Mouse (Mus musculus): ENCODE data around the gene Kndc1. TPM values are rescaled to one million over a fixed set of nuclear protein-coding genes. Genes with fewer than 3 reads are reported as not detected.
A peak's percentile ranks its signal among the peaks of the same experiment; 100 is the strongest.

Kndc1 gene
- polyA plus RNA-seq, 1 experiment from 2014 or later = 0.12 TPM

DNA sequence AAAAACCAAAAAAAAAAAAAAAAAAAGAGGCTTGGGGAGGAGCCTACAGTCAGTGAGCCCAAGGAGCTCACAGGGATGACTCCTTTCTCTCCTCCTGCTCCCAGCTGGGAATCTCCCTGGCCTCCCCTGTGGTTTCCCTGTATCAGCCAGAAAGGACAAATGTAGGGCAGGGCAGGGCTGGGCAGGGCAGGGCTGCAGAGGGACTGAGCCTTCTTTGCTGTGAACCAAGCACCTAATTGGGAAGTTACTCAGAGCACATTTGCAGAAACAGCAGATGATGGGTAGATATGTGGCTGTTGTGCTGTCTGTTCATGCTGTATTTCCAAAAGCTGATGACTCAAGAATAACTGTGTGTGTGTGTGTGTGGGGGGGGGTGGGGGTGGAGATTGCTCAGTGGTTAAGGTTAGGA is 78.4 kb downstream of the Kndc1 start:
- no peak overlapping the region for H3K4me3 ChIP-seq (ENCODE audit: low read length)
- no peaks in the 10 kb centered on the region for H3K36me3 ChIP-seq (ENCODE audit: insufficient read depth, low read length)
- H3K9me3 ChIP-seq (ENCODE audit: low read length) = no peaks in the 10 kb centered on the region
- no peak for ATAC-seq (ENCODE audit: low FRiP score, low TSS enrichment)
- H3K9ac ChIP-seq (replicated peaks; ENCODE audit: low read length) = no peak overlapping the region
- no peak overlapping the region for H3K4me2 ChIP-seq (replicated peaks; ENCODE audit: low read depth, low read length)
- H3K27ac ChIP-seq (ENCODE audit: low read length) = no peak overlapping the region
- H3K4me1 ChIP-seq (ENCODE audit: insufficient read depth, low read length) = no peaks in the 10 kb centered on the region
- H3K27me3 ChIP-seq (ENCODE audit: insufficient read depth, low read length) = no peaks in the 10 kb centered on the region

DNA sequence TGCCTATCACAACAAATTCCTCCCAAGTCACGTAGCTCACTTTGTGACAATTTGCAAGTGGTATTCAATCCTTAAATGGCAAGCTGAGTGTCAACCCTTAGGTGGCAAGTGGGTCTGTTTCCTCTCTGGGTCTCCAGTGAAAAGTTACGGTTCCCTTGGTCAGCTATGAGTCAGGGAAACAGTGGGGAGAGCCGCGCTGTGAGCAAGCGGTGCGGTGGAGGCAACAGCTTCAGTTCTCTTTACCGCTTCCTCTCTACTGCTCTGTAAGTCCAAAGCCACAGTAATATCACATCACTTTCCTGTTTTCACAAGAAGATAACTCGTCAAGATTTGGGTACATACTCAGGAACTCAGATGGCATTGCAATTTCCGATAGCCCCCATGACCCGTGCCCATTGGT is 79.8 kb downstream of the Kndc1 start:
- no peak overlapping the region for H3K4me3 ChIP-seq (ENCODE audit: low read length)
- no peak overlapping the region for H3K9ac ChIP-seq (replicated peaks; ENCODE audit: low read length)
- no peaks in the 10 kb centered on the region for H3K9me3 ChIP-seq (ENCODE audit: low read length)
- H3K36me3 ChIP-seq (ENCODE audit: insufficient read depth, low read length) = no peaks in the 10 kb centered on the region
- no peak overlapping the region for H3K4me2 ChIP-seq (replicated peaks; ENCODE audit: low read depth, low read length)
- WGBS = 79% methylated on average over 10 of the region's 10 CpGs
- H3K27ac ChIP-seq (ENCODE audit: low read length) = no peak overlapping the region
- peaks cover 8% of the 10 kb centered on the region; the same call in 1 of the 2 replicates for H3K4me1 ChIP-seq (ENCODE audit: insufficient read depth, low read length)
- ATAC-seq (ENCODE audit: low FRiP score, low TSS enrichment) = no peak
- H3K27me3 ChIP-seq (ENCODE audit: insufficient read depth, low read length) = no peaks in the 10 kb centered on the region

DNA sequence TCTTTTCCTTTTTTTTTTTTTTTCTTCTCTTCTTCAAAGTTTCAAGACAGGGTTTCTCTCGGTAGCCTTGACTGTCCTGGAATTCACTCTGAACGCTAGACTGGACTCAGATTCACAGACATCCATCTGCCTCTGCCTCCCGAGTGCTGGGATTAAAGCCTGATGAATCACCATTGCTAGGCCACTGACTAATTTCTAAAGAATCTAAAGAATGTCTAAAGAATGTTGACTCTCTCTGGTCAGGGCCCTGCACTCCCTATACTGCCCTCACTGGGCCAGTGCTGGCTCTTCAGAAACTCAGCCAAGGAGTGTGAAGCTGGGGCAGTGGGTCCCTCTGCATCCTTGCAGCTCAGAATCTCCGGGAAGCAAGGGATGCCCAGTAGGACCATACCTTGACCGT is 81.0 kb downstream of the Kndc1 start:
- Histone ChIP-seq H3K9ac (replicated peaks; ENCODE audit: low read length) (no peak overlapping the region), H3K36me3 (ENCODE audit: insufficient read depth, low read length) (no peaks in the 10 kb centered on the region), H3K9me3 (ENCODE audit: low read length) (no peaks in the 10 kb centered on the region), H3K27me3 (ENCODE audit: insufficient read depth, low read length) (no peaks in the 10 kb centered on the region), H3K27ac (ENCODE audit: low read length) (no peak overlapping the region), H3K4me3 (ENCODE audit: low read length) (no peak overlapping the region), H3K4me1 (ENCODE audit: insufficient read depth, low read length) (peaks cover 8% of the 10 kb centered on the region; the same call in 1 of the 2 replicates), H3K4me2 (replicated peaks; ENCODE audit: low read depth, low read length) (no peak overlapping the region)
- 51% methylated on average over 5 of the region's 5 CpGs for WGBS
- ATAC-seq (ENCODE audit: low FRiP score, low TSS enrichment) = no peak

DNA sequence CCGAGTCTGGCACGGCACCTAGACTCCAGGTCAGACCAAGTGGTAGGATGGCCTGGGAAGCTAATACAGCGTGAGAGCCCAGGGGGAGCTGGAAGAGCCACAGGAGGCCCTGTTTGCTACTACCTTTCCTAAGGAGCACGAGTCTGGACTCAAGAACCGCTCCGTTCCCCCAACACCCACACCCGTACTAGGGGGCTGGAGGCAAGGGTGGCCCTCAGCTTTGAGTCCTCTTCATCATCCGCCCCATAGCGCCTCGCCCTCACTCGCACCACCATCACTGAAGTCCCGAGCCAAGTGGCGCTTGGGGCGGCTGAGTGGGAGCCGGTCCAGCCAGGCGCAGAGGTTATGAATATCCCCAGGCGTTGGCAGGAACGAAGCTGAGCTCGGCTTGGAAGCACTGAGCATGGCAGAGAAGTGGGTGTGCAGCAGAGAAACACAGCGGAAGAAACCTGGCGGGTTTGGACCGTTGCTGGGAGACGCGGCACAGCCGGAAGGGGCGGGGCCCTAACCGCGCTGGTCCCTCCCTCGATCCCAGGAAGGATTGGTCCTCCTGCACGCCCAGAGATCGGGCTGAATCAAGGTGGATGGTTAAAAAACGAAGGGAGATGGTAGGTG is 83.9 kb downstream of the Kndc1 start, which contains the start of gene 6430531B16Rik:
Gene 6430531B16Rik, minus strand, starts transcription at position 478 of the 615 bp plus-strand sequence.
- H3K27ac ChIP-seq (ENCODE audit: low read length) = no peak within 1 kb of the TSS
- peak within 1 kb of the TSS; percentile 90 for H3K4me2 ChIP-seq (replicated peaks; ENCODE audit: low read depth, low read length)
- H3K27me3 ChIP-seq (ENCODE audit: insufficient read depth, low read length) = no peaks in the 10 kb centered on the region
- peak; percentile 92 for ATAC-seq (ENCODE audit: low FRiP score, low TSS enrichment)
- peak within 1 kb of the TSS; percentile 70 for H3K4me3 ChIP-seq (ENCODE audit: low read length)
- H3K36me3 ChIP-seq (ENCODE audit: insufficient read depth, low read length) = no peaks in the 10 kb centered on the region
- peak within 1 kb of the TSS; percentile 66 for H3K9ac ChIP-seq (replicated peaks; ENCODE audit: low read length)
- H3K9me3 ChIP-seq (ENCODE audit: low read length) = no peaks in the 10 kb centered on the region
- H3K4me1 ChIP-seq (ENCODE audit: insufficient read depth, low read length) = peaks cover 8% of the 10 kb centered on the region; the same call in 1 of the 2 replicates
- 4% methylated on average over 32 of the region's 32 CpGs for WGBS

DNA sequence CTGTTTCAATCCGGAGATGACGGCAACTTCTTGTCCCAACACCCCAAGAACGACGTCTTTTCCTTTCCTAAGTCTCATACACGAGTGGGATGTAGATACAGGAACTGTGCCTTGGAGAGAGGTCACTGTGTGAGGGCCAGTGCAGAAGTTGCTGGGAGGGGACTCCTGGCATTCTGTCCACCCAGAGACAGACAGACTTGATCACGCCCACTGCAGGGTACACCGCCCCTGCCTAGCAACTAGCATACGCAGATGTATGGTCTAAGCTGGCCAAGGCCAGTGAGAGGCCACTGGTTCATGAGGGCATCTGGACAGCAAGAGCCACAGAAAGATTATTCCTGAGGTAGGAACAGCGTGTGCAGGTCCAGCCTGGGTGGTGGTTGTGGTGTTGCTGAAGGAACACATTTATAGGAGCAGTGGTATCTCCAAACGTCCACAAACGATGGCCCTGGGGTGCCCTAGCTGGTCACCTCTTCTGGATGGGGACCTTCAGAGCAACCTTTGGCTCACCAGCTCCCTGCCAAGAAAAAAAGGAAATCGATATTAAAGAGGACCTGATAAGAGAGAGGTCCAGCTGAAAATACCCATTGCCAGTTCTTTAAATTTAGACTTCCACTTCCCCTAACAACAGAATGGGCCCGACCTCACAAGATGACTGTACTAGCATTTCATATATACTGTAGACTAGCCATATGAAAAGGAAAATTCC is 84.7 kb downstream of the Kndc1 start:
- WGBS = 47% methylated on average over 13 of the region's 13 CpGs

DNA sequence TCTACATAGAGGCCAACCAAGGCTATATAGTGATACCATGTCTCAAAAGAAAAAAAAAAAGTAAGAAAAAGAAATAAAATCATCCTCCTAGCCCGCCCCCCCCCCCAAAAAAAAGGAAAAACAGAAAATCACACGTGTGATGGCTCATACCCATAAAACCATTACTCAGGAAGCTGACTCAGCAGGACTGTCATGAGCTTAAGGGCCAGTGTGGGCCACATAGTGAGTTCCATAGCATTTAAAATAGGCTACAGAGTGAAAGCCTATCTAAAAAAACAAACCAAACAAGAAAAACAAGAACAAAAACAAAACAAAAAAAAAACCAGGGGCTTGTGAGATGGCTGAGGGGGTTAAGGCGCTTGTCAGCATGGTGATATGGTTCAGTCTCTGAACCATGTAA is 86.3 kb downstream of the Kndc1 start:
- Histone ChIP-seq H3K27me3 (ENCODE audit: insufficient read depth, low read length) (no peaks in the 10 kb centered on the region), H3K4me3 (ENCODE audit: low read length) (no peak overlapping the region), H3K9me3 (ENCODE audit: low read length) (no peaks in the 10 kb centered on the region), H3K4me2 (replicated peaks; ENCODE audit: low read depth, low read length) (no peak overlapping the region), H3K36me3 (ENCODE audit: insufficient read depth, low read length) (peaks cover 4% of the 10 kb centered on the region; the same call in 1 of the 2 replicates), H3K9ac (replicated peaks; ENCODE audit: low read length) (no peak overlapping the region), H3K27ac (ENCODE audit: low read length) (no peak overlapping the region), H3K4me1 (ENCODE audit: insufficient read depth, low read length) (peaks cover 8% of the 10 kb centered on the region; the same call in 1 of the 2 replicates)
- no peak for ATAC-seq (ENCODE audit: low FRiP score, low TSS enrichment)
- WGBS = 52% methylated on average over 3 of the region's 3 CpGs

More for the DNA sequence above, 84.7 kb downstream of the Kndc1 start:
- Histone ChIP-seq H3K27ac (ENCODE audit: low read length) (no peak overlapping the region), H3K9me3 (ENCODE audit: low read length) (no peaks in the 10 kb centered on the region), H3K4me1 (ENCODE audit: insufficient read depth, low read length) (peaks cover 8% of the 10 kb centered on the region; the same call in 1 of the 2 replicates), H3K4me2 (replicated peaks; ENCODE audit: low read depth, low read length) (peak overlapping the region; percentile 90), H3K9ac (replicated peaks; ENCODE audit: low read length) (peak overlapping the region; percentile 46; the same call in 1 of the 2 replicates), H3K27me3 (ENCODE audit: insufficient read depth, low read length) (no peaks in the 10 kb centered on the region), H3K36me3 (ENCODE audit: insufficient read depth, low read length) (no peaks in the 10 kb centered on the region), H3K4me3 (ENCODE audit: low read length) (peak overlapping the region; percentile 70)
- ATAC-seq (ENCODE audit: low FRiP score, low TSS enrichment) = peak; percentile 73

DNA sequence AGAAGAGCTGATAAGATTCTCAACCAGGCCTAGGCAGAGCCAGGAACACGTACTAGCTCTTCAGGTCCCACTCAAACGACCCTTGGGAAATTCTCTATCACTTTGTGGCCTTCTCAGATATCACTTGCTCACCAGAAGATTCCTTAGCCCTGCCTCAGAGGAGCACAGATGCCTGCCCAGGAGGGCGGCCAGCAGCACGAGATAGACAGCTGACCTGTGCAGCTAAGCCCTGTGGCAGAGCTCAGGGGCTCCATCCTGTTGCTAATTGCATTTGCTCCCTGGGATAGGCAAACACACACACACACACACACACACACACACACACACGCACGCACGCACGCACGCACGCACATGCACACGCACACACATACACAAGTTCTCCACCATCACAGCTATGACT is 87.6 kb downstream of the Kndc1 start:
- Histone ChIP-seq H3K36me3 (ENCODE audit: insufficient read depth, low read length) (peaks cover 6% of the 10 kb centered on the region; the same call in 1 of the 2 replicates), H3K9me3 (ENCODE audit: low read length) (no peaks in the 10 kb centered on the region), H3K4me3 (ENCODE audit: low read length) (no peak overlapping the region), H3K27me3 (ENCODE audit: insufficient read depth, low read length) (no peaks in the 10 kb centered on the region), H3K4me1 (ENCODE audit: insufficient read depth, low read length) (peaks cover 8% of the 10 kb centered on the region; the same call in 1 of the 2 replicates), H3K4me2 (replicated peaks; ENCODE audit: low read depth, low read length) (no peak overlapping the region), H3K9ac (replicated peaks; ENCODE audit: low read length) (no peak overlapping the region), H3K27ac (ENCODE audit: low read length) (no peak overlapping the region)
- 83% methylated on average over 11 of the region's 11 CpGs for WGBS
- ATAC-seq (ENCODE audit: low FRiP score, low TSS enrichment) = no peak

DNA sequence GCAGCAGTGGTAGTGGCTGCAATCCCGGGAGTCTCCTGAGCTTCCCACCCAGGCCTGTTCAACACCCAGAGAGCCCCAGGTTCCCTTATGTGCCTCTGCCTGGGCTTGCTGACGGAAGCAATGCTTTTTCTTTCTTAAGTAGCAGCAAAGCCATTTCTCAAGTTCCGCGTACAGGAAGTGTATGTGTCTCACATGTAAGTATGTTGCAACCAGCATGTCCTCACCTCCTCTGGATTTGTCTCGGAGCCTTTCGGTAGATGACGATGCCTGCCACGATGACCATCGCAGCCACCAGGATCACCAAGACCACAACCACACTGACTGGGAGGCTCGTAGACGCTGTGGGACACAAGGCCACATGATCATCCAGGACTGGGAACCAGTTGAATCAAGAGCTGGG is 90.0 kb downstream of the Kndc1 start:
- no peaks in the 10 kb centered on the region for H3K27me3 ChIP-seq (ENCODE audit: insufficient read depth, low read length)
- H3K9ac ChIP-seq (replicated peaks; ENCODE audit: low read length) = no peak overlapping the region
- peaks cover 6% of the 10 kb centered on the region; the same call in 1 of the 2 replicates for H3K36me3 ChIP-seq (ENCODE audit: insufficient read depth, low read length)
- H3K4me3 ChIP-seq (ENCODE audit: low read length) = no peak overlapping the region
- 91% methylated on average over 11 of the region's 11 CpGs for WGBS
- H3K27ac ChIP-seq (ENCODE audit: low read length) = no peak overlapping the region
- no peak for ATAC-seq (ENCODE audit: low FRiP score, low TSS enrichment)
- no peaks in the 10 kb centered on the region for H3K4me1 ChIP-seq (ENCODE audit: insufficient read depth, low read length)
- H3K4me2 ChIP-seq (replicated peaks; ENCODE audit: low read depth, low read length) = no peak overlapping the region
- no peaks in the 10 kb centered on the region for H3K9me3 ChIP-seq (ENCODE audit: low read length)

DNA sequence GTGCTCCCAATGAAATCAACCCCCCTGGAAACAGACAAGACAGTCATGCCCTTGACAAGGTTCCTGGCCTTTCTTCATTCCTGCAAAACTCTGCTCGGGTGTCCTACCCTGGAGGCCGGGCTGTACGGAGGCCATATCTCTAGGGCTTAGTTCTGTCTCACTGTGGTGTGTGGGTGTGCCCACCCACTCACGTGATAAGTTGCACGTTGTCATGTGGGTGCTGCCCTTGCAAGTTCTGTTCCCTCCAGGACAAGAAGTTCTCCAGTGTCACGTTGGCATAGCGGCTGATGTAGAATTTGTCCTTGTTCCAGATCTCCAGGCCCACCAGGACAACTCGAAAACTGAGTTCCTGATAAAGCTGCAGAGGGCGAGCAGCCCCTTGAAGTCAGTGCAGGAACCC is 93.8 kb downstream of the Kndc1 start:
- Histone ChIP-seq H3K27me3 (ENCODE audit: insufficient read depth, low read length) (no peaks in the 10 kb centered on the region), H3K9ac (replicated peaks; ENCODE audit: low read length) (no peak overlapping the region), H3K36me3 (ENCODE audit: insufficient read depth, low read length) (peaks cover 6% of the 10 kb centered on the region; the same call in 1 of the 2 replicates), H3K27ac (ENCODE audit: low read length) (no peak overlapping the region), H3K4me2 (replicated peaks; ENCODE audit: low read depth, low read length) (no peak overlapping the region), H3K4me3 (ENCODE audit: low read length) (no peak overlapping the region), H3K9me3 (ENCODE audit: low read length) (no peaks in the 10 kb centered on the region), H3K4me1 (ENCODE audit: insufficient read depth, low read length) (no peaks in the 10 kb centered on the region)
- WGBS = 81% methylated on average over 9 of the region's 9 CpGs
- no peak for ATAC-seq (ENCODE audit: low FRiP score, low TSS enrichment)

DNA sequence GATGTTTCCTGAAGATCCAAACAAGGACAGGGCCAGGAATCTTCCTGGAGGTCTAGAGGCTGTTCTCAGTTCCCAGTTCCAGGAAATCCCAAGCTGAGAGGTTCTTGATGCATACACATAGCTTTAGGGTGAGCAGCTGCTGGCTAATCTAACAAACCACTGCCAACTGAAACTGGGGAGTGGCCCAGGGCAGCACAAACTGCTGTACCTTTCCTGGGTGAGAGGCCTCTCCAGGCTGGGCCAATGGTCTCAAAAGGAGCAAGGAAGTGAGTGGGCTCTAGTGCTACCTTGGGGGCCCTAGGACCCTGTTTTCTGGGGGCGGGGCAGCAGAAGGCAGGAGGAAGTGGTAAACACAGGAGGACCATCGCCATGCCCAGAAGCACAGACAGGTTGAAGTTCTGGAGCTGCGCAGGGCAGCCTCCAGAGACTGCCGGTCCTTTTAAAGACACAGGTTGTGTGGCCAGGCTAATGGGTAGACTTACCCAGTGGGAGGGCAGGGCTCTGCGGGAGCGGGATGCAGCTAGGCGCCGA is 96.4 kb downstream of the Kndc1 start:
- Histone ChIP-seq H3K4me3 (ENCODE audit: low read length) (no peak overlapping the region), H3K36me3 (ENCODE audit: insufficient read depth, low read length) (peaks cover under 1% of the 10 kb centered on the region; the same call in 1 of the 2 replicates), H3K9me3 (ENCODE audit: low read length) (no peaks in the 10 kb centered on the region), H3K9ac (replicated peaks; ENCODE audit: low read length) (no peak overlapping the region), H3K27me3 (ENCODE audit: insufficient read depth, low read length) (no peaks in the 10 kb centered on the region), H3K4me2 (replicated peaks; ENCODE audit: low read depth, low read length) (no peak overlapping the region), H3K27ac (ENCODE audit: low read length) (no peak overlapping the region), H3K4me1 (ENCODE audit: insufficient read depth, low read length) (no peaks in the 10 kb centered on the region)
- 72% methylated on average over 8 of the region's 8 CpGs for WGBS
- no peak for ATAC-seq (ENCODE audit: low FRiP score, low TSS enrichment)

Measured in kidney, embryonic 16.5 days (tissue).